In the genomic region with DNA sequence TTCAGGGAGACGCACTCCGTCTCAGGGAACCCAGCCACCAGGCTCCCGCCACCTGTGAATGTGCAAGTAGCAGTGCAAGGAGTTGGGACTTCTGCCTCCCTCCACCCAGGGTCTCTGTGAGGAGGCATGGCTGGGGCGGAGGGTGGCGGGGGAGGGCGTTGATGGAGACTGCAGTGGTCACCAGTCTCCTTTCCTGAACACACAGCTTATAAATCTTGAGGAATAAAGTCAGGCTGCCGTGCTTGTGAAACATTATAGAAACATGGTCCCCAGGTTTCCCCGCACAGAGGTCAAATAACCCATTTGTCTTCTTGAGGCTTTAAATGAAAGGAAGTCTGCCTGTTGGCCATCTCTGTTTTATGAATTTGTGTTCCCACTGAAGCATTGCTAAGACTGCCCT, we compare ENCODE assay signal across 11 mouse cellular contexts.
DNase-seq lines count a peak whose midpoint lies in the region; ATAC-seq and TF ChIP-seq lines count a peak whose summit lies in the region.
"Had no signal": no experiment of that assay in that cellular context is flagged by ENCODE, and none has a peak within 500 bp of the region (broad histone marks: within the 10 kb centered on the region; RNA-seq: fewer than 3 reads in every experiment).

No protein-coding gene starts in this region.

- H3K4me2 ChIP-seq in forebrain, postnatal 0 days (ENCODE audit: low read depth): no peak overlapping the region
- H3K4me2 ChIP-seq in hindbrain, embryonic 16.5 days (ENCODE audit: low read length): no peak overlapping the region
- 0 out of 2 replicates have a peak overlapping the region, but pooled peaks have one; percentile 12 for H3K4me2 ChIP-seq in neural tube, embryonic 12.5 days (replicated peaks)
- H3K4me2 ChIP-seq in liver, embryonic 11.5 days: no peak overlapping the region

- 85% methylated on average over 8 of the region's 8 CpGs for WGBS in forebrain, embryonic 10.5 days
- WGBS in forebrain, postnatal 0 days: 76% methylated on average over 8 of the region's 8 CpGs
- WGBS in hindbrain, embryonic 16.5 days: 64% methylated on average over 8 of the region's 8 CpGs
- WGBS in neural tube, embryonic 12.5 days: 40% methylated on average over 8 of the region's 8 CpGs
- WGBS in liver, embryonic 11.5 days: 64% methylated on average over 8 of the region's 8 CpGs

- peaks cover 53% of the 10 kb centered on the region for H3K4me1 ChIP-seq in forebrain, embryonic 10.5 days
- no peaks in the 10 kb centered on the region for H3K4me1 ChIP-seq in forebrain, postnatal 0 days (ENCODE audit: insufficient read depth)
- peaks cover 16% of the 10 kb centered on the region for H3K4me1 ChIP-seq in hindbrain, embryonic 16.5 days (ENCODE audit: control insufficient read depth, insufficient read depth, low read depth, low read length)
- peaks cover 16% of the 10 kb centered on the region for H3K4me1 ChIP-seq in neural tube, embryonic 12.5 days
- H3K4me1 ChIP-seq in liver, embryonic 11.5 days (replicated peaks; ENCODE audit: control insufficient read depth, insufficient read depth, low read length): peaks cover 4% of the 10 kb centered on the region; the same call in 1 of the 2 replicates

- no peak for TF ChIP-seq CTCF in forebrain, postnatal 0 days (IDR thresholded peaks at IDR 0.05; ENCODE audit: low read depth)

- H3K4me3 ChIP-seq in forebrain, embryonic 10.5 days: no peak overlapping the region
- no peak overlapping the region for H3K4me3 ChIP-seq in forebrain, postnatal 0 days (ENCODE audit: low read depth, low read length)
- H3K4me3 ChIP-seq in hindbrain, embryonic 16.5 days (ENCODE audit: low read length): no peak overlapping the region
- H3K4me3 ChIP-seq in neural tube, embryonic 12.5 days: no peak overlapping the region
- H3K4me3 ChIP-seq in liver, embryonic 11.5 days (ENCODE audit: low read depth, low read length): no peak overlapping the region
- H3K4me3 ChIP-seq: heart, adult 2 months had no signal

- peak overlapping the region; percentile 51 for H3K27ac ChIP-seq in forebrain, embryonic 10.5 days
- H3K27ac ChIP-seq in forebrain, postnatal 0 days (ENCODE audit: low read depth, low read length): no peak overlapping the region
- H3K27ac ChIP-seq in hindbrain, embryonic 16.5 days (ENCODE audit: low read depth, low read length): 0 out of 2 replicates have a peak overlapping the region, but pooled peaks have one; percentile 29
- H3K27ac ChIP-seq in neural tube, embryonic 12.5 days: 0 out of 2 replicates have a peak overlapping the region, but pooled peaks have one; percentile 27
- H3K27ac ChIP-seq in liver, embryonic 11.5 days (ENCODE audit: low read depth, low read length): no peak overlapping the region
- H3K27ac ChIP-seq: heart, adult 2 months had no signal

- H3K27me3 ChIP-seq in forebrain, embryonic 10.5 days (ENCODE audit: poor library complexity, severe bottlenecking): no peaks in the 10 kb centered on the region
- H3K27me3 ChIP-seq in forebrain, postnatal 0 days (ENCODE audit: insufficient read depth, low read length): no peaks in the 10 kb centered on the region
- no peaks in the 10 kb centered on the region for H3K27me3 ChIP-seq in hindbrain, embryonic 16.5 days (replicated peaks; ENCODE audit: control insufficient read depth, insufficient read depth, low read length)
- H3K27me3 ChIP-seq in neural tube, embryonic 12.5 days (replicated peaks): no peaks in the 10 kb centered on the region
- H3K27me3 ChIP-seq in liver, embryonic 11.5 days (replicated peaks; ENCODE audit: control insufficient read depth, insufficient read depth, low read length): no peaks in the 10 kb centered on the region

- H3K9me3 ChIP-seq in forebrain, embryonic 10.5 days: no peaks in the 10 kb centered on the region
- no peaks in the 10 kb centered on the region for H3K9me3 ChIP-seq in forebrain, postnatal 0 days (ENCODE audit: low read length)
- H3K9me3 ChIP-seq in hindbrain, embryonic 16.5 days (ENCODE audit: control insufficient read depth, low read length): no peaks in the 10 kb centered on the region
- H3K9me3 ChIP-seq in neural tube, embryonic 12.5 days: no peaks in the 10 kb centered on the region
- H3K9me3 ChIP-seq in liver, embryonic 11.5 days (ENCODE audit: control insufficient read depth, low read length): no peaks in the 10 kb centered on the region

- peaks cover 21% of the 10 kb centered on the region for H3K36me3 ChIP-seq in forebrain, embryonic 10.5 days (replicated peaks)
- H3K36me3 ChIP-seq in forebrain, postnatal 0 days (ENCODE audit: insufficient read depth): no peaks in the 10 kb centered on the region
- no peaks in the 10 kb centered on the region for H3K36me3 ChIP-seq in hindbrain, embryonic 16.5 days (ENCODE audit: control insufficient read depth, insufficient read depth, low read length)
- H3K36me3 ChIP-seq in neural tube, embryonic 12.5 days: 0 out of 2 replicates have a peak, but pooled peaks cover 2% of the 10 kb centered on the region
- no peaks in the 10 kb centered on the region; the same call in 1 of the 2 replicates for H3K36me3 ChIP-seq in liver, embryonic 11.5 days (ENCODE audit: control insufficient read depth, insufficient read depth, low read length)

- no peak overlapping the region for H3K9ac ChIP-seq in forebrain, postnatal 0 days
- H3K9ac ChIP-seq in hindbrain, embryonic 16.5 days (ENCODE audit: low read depth, low read length): peak overlapping the region; percentile 37
- no peak overlapping the region for H3K9ac ChIP-seq in neural tube, embryonic 12.5 days
- no peak overlapping the region for H3K9ac ChIP-seq in liver, embryonic 11.5 days (ENCODE audit: low read depth, low read length)

- ATAC-seq in forebrain, postnatal 0 days: no peak
- ATAC-seq in hindbrain, embryonic 16.5 days: no peak
- ATAC-seq in neural tube, embryonic 12.5 days (ENCODE audit: low FRiP score, low read depth): no peak
- ATAC-seq in liver, embryonic 11.5 days (replicated peaks; ENCODE audit: low FRiP score): no peak

- DNase-seq in forebrain, embryonic 10.5 days (ENCODE audit: extremely low spot score, low spot score): no peak
- DNase-seq in forebrain, postnatal 0 days: no peak
- DNase-seq in kidney, postnatal 10 days: peak; percentile 47
- no peak for DNase-seq in kidney, adult 18-20 months
- no peak for DNase-seq in right cerebral cortex, postnatal 10 days (ENCODE audit: low spot score in 2 of 2)
- DNase-seq in liver, embryonic 11.5 days (ENCODE audit: low spot score): no peak
- DNase-seq: cerebellum, adult 2 months; heart, adult 2 months; right cerebral cortex, adult 18-20 months had no signal

Comparison
In these comparisons a context has a peak if more than half of its experiments do, and no peak if none do; other contexts are left out.
1. H3K27ac ChIP-seq: peak in forebrain, embryonic 10.5 days (single experiment), hindbrain, embryonic 16.5 days (single experiment) and neural tube, embryonic 12.5 days (single experiment); none in forebrain, postnatal 0 days (single experiment) and liver, embryonic 11.5 days (single experiment).